Mouse (Mus musculus) small intestine, adult 2 months (tissue): Measurements from ENCODE around the gene Shisa2. TPM values are rescaled to one million over a fixed set of nuclear protein-coding genes. Genes with fewer than 3 reads are reported as not detected.

ENCODE experiments used
- H3K27ac ChIP-seq: fragments of 200-500 bp; 2 replicates; pipeline ENCODE4 v1.5.1; 2012; ENCODE audit warnings: low read depth, low read length, control low read depth, inconsistent platforms; ENCODE audit not compliant: insufficient read depth
- H3K27me3 ChIP-seq: fragments of 200-500 bp; 2 replicates; pipeline ENCODE4 v1.6.1; 2012; ENCODE audit warnings: mild to moderate bottlenecking, moderate library complexity, low read length, inconsistent platforms; ENCODE audit not compliant: control insufficient read depth, insufficient read depth
- H3K36me3 ChIP-seq: fragments of 200-500 bp; 2 replicates; pipeline ENCODE4 v1.6.1; 2012; ENCODE audit warnings: mild to moderate bottlenecking, low read length, control low read depth, inconsistent platforms; ENCODE audit not compliant: control insufficient read depth, insufficient read depth
- H3K4me1 ChIP-seq: fragments of 200-500 bp; 2 replicates; pipeline ENCODE4 v1.6.1; 2012; ENCODE audit warnings: low read length, inconsistent platforms, mixed read lengths; ENCODE audit not compliant: control insufficient read depth, insufficient read depth, insufficient read length
- H3K4me3 ChIP-seq: fragments of 200-500 bp; 2 replicates; pipeline ENCODE4 v1.5.1; 2012; ENCODE audit warnings: low read depth, mild to moderate bottlenecking, control low read depth, inconsistent platforms, low read length, moderate library complexity
- CTCF ChIP-seq: fragments of 200-500 bp; IDR thresholded peaks from 2 replicates; pipeline ENCODE4 v1.5.1; 2012; ENCODE audit warnings: low read depth, mild to moderate bottlenecking, control low read depth, inconsistent platforms, low read length, moderate library complexity, mixed read lengths; ENCODE audit not compliant: insufficient replicate concordance, insufficient read length; ENCODE audit errors: extremely low read depth
- POLR2A ChIP-seq: fragments of 200-500 bp; IDR thresholded peaks from 2 replicates; pipeline ENCODE4 v1.6.1; 2012; ENCODE audit warnings: low read depth, mild to moderate bottlenecking, control low read depth, inconsistent platforms, low read length, moderate library complexity
- WGBS: fragments of 180-500 bp; shearing (Covaris S2); methylation state at CpG from one replicate; pipeline ENCODE4 v1.1.7; 2018; 5-methylcytosine and 5-hydroxymethylcytosine counted together
- polyA plus RNA-seq: library from polyadenylated mRNA; depleted of rRNA; stranded (reverse); fragments of >200 nt; gene quantifications from 2 replicates; pipeline ENCODE4 v1.2.3, GENCODE M21; 2012

The Shisa2 gene
- polyA plus RNA-seq, 1 experiment, result 20.7 TPM

- Histone ChIP-seq H3K36me3 (no peaks in the 10 kb centered on the region; the same call in 1 of the 2 replicates), H3K4me1 (no peaks in the 10 kb centered on the region), H3K4me3 (no peak overlapping the region), H3K27me3 (no peaks in the 10 kb centered on the region), H3K27ac (no peak overlapping the region)
- TF ChIP-seq CTCF (no peak), POLR2A (no peak)
- WGBS, result 72% methylated on average over 5 of the region's 5 CpGs
Measured at GRCm38 (mm10) chr14:59633295-59633898, 8.3 kb downstream of the Shisa2 start.

- H3K4me1 ChIP-seq, result no peaks in the 10 kb centered on the region
- no peaks in the 10 kb centered on the region; the same call in 1 of the 2 replicates for H3K36me3 ChIP-seq
- WGBS, result 84% methylated on average over 9 of the region's 9 CpGs
- no peak overlapping the region for H3K27ac ChIP-seq
- TF ChIP-seq CTCF (no peak), POLR2A (no peak)
- H3K4me3 ChIP-seq, result no peak overlapping the region
- H3K27me3 ChIP-seq, result no peaks in the 10 kb centered on the region
Measured at GRCm38 (mm10) chr14:59633988-59634387, 8.9 kb downstream of the Shisa2 start.

GRCm38 (mm10) chr14:59638906-59639703 lies 14.0 kb downstream of the Shisa2 start:
- Histone ChIP-seq H3K27ac (no peak overlapping the region), H3K4me3 (no peak overlapping the region), H3K27me3 (no peaks in the 10 kb centered on the region), H3K36me3 (no peaks in the 10 kb centered on the region), H3K4me1 (peaks cover 4% of the 10 kb centered on the region; the same call in 1 of the 2 replicates)
- TF ChIP-seq POLR2A (no peak), CTCF (no peak)
- WGBS, result 18% methylated on average over 7 of the region's 7 CpGs

- WGBS, result 73% methylated on average over 5 of the region's 5 CpGs
- peaks cover 4% of the 10 kb centered on the region; the same call in 1 of the 2 replicates for H3K4me1 ChIP-seq
- no peaks in the 10 kb centered on the region for H3K36me3 ChIP-seq
- H3K27ac ChIP-seq, result no peak overlapping the region
- TF ChIP-seq CTCF (no peak), POLR2A (no peak)
- H3K4me3 ChIP-seq, result no peak overlapping the region
- no peaks in the 10 kb centered on the region for H3K27me3 ChIP-seq
Measured at GRCm38 (mm10) chr14:59641856-59642255, 16.7 kb downstream of the Shisa2 start.

- no peak overlapping the region for H3K4me3 ChIP-seq
- no peak for TF ChIP-seq POLR2A
- no peak for TF ChIP-seq CTCF
- H3K27ac ChIP-seq, result no peak overlapping the region
- H3K27me3 ChIP-seq, result no peaks in the 10 kb centered on the region
- H3K36me3 ChIP-seq, result no peaks in the 10 kb centered on the region
- peaks cover 4% of the 10 kb centered on the region; the same call in 1 of the 2 replicates for H3K4me1 ChIP-seq
- 37% methylated on average over 12 of the region's 12 CpGs for WGBS
Measured at GRCm38 (mm10) chr14:59643582-59643981, 18.5 kb downstream of the Shisa2 start.

- Histone ChIP-seq H3K4me3 (no peak overlapping the region), H3K36me3 (no peaks in the 10 kb centered on the region), H3K27me3 (no peaks in the 10 kb centered on the region), H3K27ac (no peak overlapping the region), H3K4me1 (peaks cover 4% of the 10 kb centered on the region; the same call in 1 of the 2 replicates)
- no peak for TF ChIP-seq POLR2A
- no peak for TF ChIP-seq CTCF
- 95% methylated on average over 1 of the region's 1 CpGs for WGBS
Measured at GRCm38 (mm10) chr14:59644166-59644565, 19.1 kb downstream of the Shisa2 start.

- Histone ChIP-seq H3K36me3 (no peaks in the 10 kb centered on the region), H3K4me1 (peaks cover 4% of the 10 kb centered on the region; the same call in 1 of the 2 replicates), H3K27me3 (no peaks in the 10 kb centered on the region), H3K27ac (no peak overlapping the region), H3K4me3 (no peak overlapping the region)
- WGBS, result 84% methylated on average over 3 of the region's 3 CpGs
- TF ChIP-seq POLR2A (no peak), CTCF (no peak)
Measured at GRCm38 (mm10) chr14:59644896-59645295, 19.8 kb downstream of the Shisa2 start.
